Mouse (Mus musculus): Measurements from ENCODE around the gene Smg9. TPM values are rescaled to one million over a fixed set of nuclear protein-coding genes. Genes with fewer than 3 reads are reported as not detected.

The Smg9 gene
- polyA plus RNA-seq, 1 experiment from 2014 or later = 13.8 TPM

GRCm38 (mm10) chr7:24430551-24431345 is 31.3 kb downstream of the Smg9 start:
- Histone ChIP-seq H3K27me3 (ENCODE audit: control insufficient read depth, insufficient read depth, low read length) (no peaks in the 10 kb centered on the region), H3K4me1 (ENCODE audit: control insufficient read depth, insufficient read depth, low read length) (no peaks in the 10 kb centered on the region), H3K4me2 (ENCODE audit: low read depth, low read length) (no peak overlapping the region), H3K36me3 (replicated peaks; ENCODE audit: control insufficient read depth, insufficient read depth, low read depth, low read length) (no peaks in the 10 kb centered on the region), H3K27ac (replicated peaks; ENCODE audit: low read depth, low read length) (no peak overlapping the region), H3K9ac (replicated peaks; ENCODE audit: low read length) (no peak overlapping the region), H3K4me3 (ENCODE audit: low read depth, low read length) (no peak overlapping the region), H3K9me3 (replicated peaks; ENCODE audit: control insufficient read depth, low read length) (peaks cover 4% of the 10 kb centered on the region; the same call in 1 of the 2 replicates)
- DNase-seq (ENCODE audit: low spot score) (no peak), ATAC-seq (replicated peaks; ENCODE audit: insufficient number of reproducible peaks, low FRiP score, low TSS enrichment, low read depth) (no peak)
- WGBS = 93% methylated on average over 15 of the region's 15 CpGs

- Histone ChIP-seq H3K36me3 (replicated peaks; ENCODE audit: control insufficient read depth, insufficient read depth, low read depth, low read length) (no peaks in the 10 kb centered on the region), H3K27ac (replicated peaks; ENCODE audit: low read depth, low read length) (no peak overlapping the region), H3K4me2 (ENCODE audit: low read depth, low read length) (no peak overlapping the region), H3K9ac (replicated peaks; ENCODE audit: low read length) (no peak overlapping the region), H3K4me1 (ENCODE audit: control insufficient read depth, insufficient read depth, low read length) (no peaks in the 10 kb centered on the region), H3K27me3 (ENCODE audit: control insufficient read depth, insufficient read depth, low read length) (no peaks in the 10 kb centered on the region), H3K9me3 (replicated peaks; ENCODE audit: control insufficient read depth, low read length) (peaks cover 4% of the 10 kb centered on the region; the same call in 1 of the 2 replicates), H3K4me3 (ENCODE audit: low read depth, low read length) (no peak overlapping the region)
- WGBS = 77% methylated on average over 11 of the region's 11 CpGs
- ATAC-seq (replicated peaks; ENCODE audit: insufficient number of reproducible peaks, low FRiP score, low TSS enrichment, low read depth) = no peak
- DNase-seq (ENCODE audit: low spot score) = no peak
These were observed 32.3 kb downstream of the Smg9 start for GRCm38 (mm10) chr7:24431713-24432112.

GRCm38 (mm10) chr7:24435305-24435704 is 35.9 kb downstream of the Smg9 start:
- no peak overlapping the region for H3K4me3 ChIP-seq (ENCODE audit: low read depth, low read length)
- no peaks in the 10 kb centered on the region for H3K27me3 ChIP-seq (ENCODE audit: control insufficient read depth, insufficient read depth, low read length)
- no peak overlapping the region for H3K27ac ChIP-seq (replicated peaks; ENCODE audit: low read depth, low read length)
- H3K4me1 ChIP-seq (ENCODE audit: control insufficient read depth, insufficient read depth, low read length) = no peaks in the 10 kb centered on the region
- no peak for DNase-seq (ENCODE audit: low spot score)
- H3K36me3 ChIP-seq (replicated peaks; ENCODE audit: control insufficient read depth, insufficient read depth, low read depth, low read length) = no peaks in the 10 kb centered on the region
- ATAC-seq (replicated peaks; ENCODE audit: insufficient number of reproducible peaks, low FRiP score, low TSS enrichment, low read depth) = no peak
- peaks cover 4% of the 10 kb centered on the region; the same call in 1 of the 2 replicates for H3K9me3 ChIP-seq (replicated peaks; ENCODE audit: control insufficient read depth, low read length)
- H3K9ac ChIP-seq (replicated peaks; ENCODE audit: low read length) = no peak overlapping the region
- H3K4me2 ChIP-seq (ENCODE audit: low read depth, low read length) = no peak overlapping the region
- WGBS = 73% methylated on average over 5 of the region's 5 CpGs

- H3K27ac ChIP-seq (replicated peaks; ENCODE audit: low read depth, low read length) = no peak overlapping the region
- H3K4me1 ChIP-seq (ENCODE audit: control insufficient read depth, insufficient read depth, low read length) = no peaks in the 10 kb centered on the region
- 73% methylated on average over 10 of the region's 10 CpGs for WGBS
- DNase-seq (ENCODE audit: low spot score) = no peak
- ATAC-seq (replicated peaks; ENCODE audit: insufficient number of reproducible peaks, low FRiP score, low TSS enrichment, low read depth) = no peak
- no peaks in the 10 kb centered on the region for H3K36me3 ChIP-seq (replicated peaks; ENCODE audit: control insufficient read depth, insufficient read depth, low read depth, low read length)
- no peak overlapping the region for H3K4me3 ChIP-seq (ENCODE audit: low read depth, low read length)
- no peaks in the 10 kb centered on the region for H3K9me3 ChIP-seq (replicated peaks; ENCODE audit: control insufficient read depth, low read length)
- H3K27me3 ChIP-seq (ENCODE audit: control insufficient read depth, insufficient read depth, low read length) = no peaks in the 10 kb centered on the region
- H3K4me2 ChIP-seq (ENCODE audit: low read depth, low read length) = no peak overlapping the region
- no peak overlapping the region for H3K9ac ChIP-seq (replicated peaks; ENCODE audit: low read length)
These were observed 38.6 kb downstream of the Smg9 start for GRCm38 (mm10) chr7:24437981-24438380.

- H3K9me3 ChIP-seq (replicated peaks; ENCODE audit: control insufficient read depth, low read length) = no peaks in the 10 kb centered on the region
- no peaks in the 10 kb centered on the region for H3K4me1 ChIP-seq (ENCODE audit: control insufficient read depth, insufficient read depth, low read length)
- H3K9ac ChIP-seq (replicated peaks; ENCODE audit: low read length) = no peak overlapping the region
- no peaks in the 10 kb centered on the region for H3K36me3 ChIP-seq (replicated peaks; ENCODE audit: control insufficient read depth, insufficient read depth, low read depth, low read length)
- no peak overlapping the region for H3K4me3 ChIP-seq (ENCODE audit: low read depth, low read length)
- H3K4me2 ChIP-seq (ENCODE audit: low read depth, low read length) = no peak overlapping the region
- no peak for DNase-seq (ENCODE audit: low spot score)
- no peaks in the 10 kb centered on the region for H3K27me3 ChIP-seq (ENCODE audit: control insufficient read depth, insufficient read depth, low read length)
- 78% methylated on average over 6 of the region's 6 CpGs for WGBS
- no peak for ATAC-seq (replicated peaks; ENCODE audit: insufficient number of reproducible peaks, low FRiP score, low TSS enrichment, low read depth)
- no peak overlapping the region for H3K27ac ChIP-seq (replicated peaks; ENCODE audit: low read depth, low read length)
These were observed 39.8 kb downstream of the Smg9 start for GRCm38 (mm10) chr7:24439191-24439590.

GRCm38 (mm10) chr7:24439891-24440290 is 40.5 kb downstream of the Smg9 start:
- 82% methylated on average over 7 of the region's 7 CpGs for WGBS
- H3K27me3 ChIP-seq (ENCODE audit: control insufficient read depth, insufficient read depth, low read length) = no peaks in the 10 kb centered on the region
- no peak overlapping the region for H3K27ac ChIP-seq (replicated peaks; ENCODE audit: low read depth, low read length)
- no peak overlapping the region for H3K9ac ChIP-seq (replicated peaks; ENCODE audit: low read length)
- H3K9me3 ChIP-seq (replicated peaks; ENCODE audit: control insufficient read depth, low read length) = no peaks in the 10 kb centered on the region
- no peak for DNase-seq (ENCODE audit: low spot score)
- H3K36me3 ChIP-seq (replicated peaks; ENCODE audit: control insufficient read depth, insufficient read depth, low read depth, low read length) = no peaks in the 10 kb centered on the region
- H3K4me1 ChIP-seq (ENCODE audit: control insufficient read depth, insufficient read depth, low read length) = no peaks in the 10 kb centered on the region
- H3K4me3 ChIP-seq (ENCODE audit: low read depth, low read length) = no peak overlapping the region
- ATAC-seq (replicated peaks; ENCODE audit: insufficient number of reproducible peaks, low FRiP score, low TSS enrichment, low read depth) = no peak
- no peak overlapping the region for H3K4me2 ChIP-seq (ENCODE audit: low read depth, low read length)

- no peak overlapping the region for H3K4me2 ChIP-seq (ENCODE audit: low read depth, low read length)
- ATAC-seq (replicated peaks; ENCODE audit: insufficient number of reproducible peaks, low FRiP score, low TSS enrichment, low read depth) = no peak
- WGBS = 10% methylated on average over 1 of the region's 1 CpGs
- no peaks in the 10 kb centered on the region for H3K36me3 ChIP-seq (replicated peaks; ENCODE audit: control insufficient read depth, insufficient read depth, low read depth, low read length)
- peak; percentile 64 for DNase-seq (ENCODE audit: low spot score)
- no peak overlapping the region for H3K27ac ChIP-seq (replicated peaks; ENCODE audit: low read depth, low read length)
- H3K27me3 ChIP-seq (ENCODE audit: control insufficient read depth, insufficient read depth, low read length) = no peaks in the 10 kb centered on the region
- H3K4me3 ChIP-seq (ENCODE audit: low read depth, low read length) = no peak overlapping the region
- no peaks in the 10 kb centered on the region for H3K9me3 ChIP-seq (replicated peaks; ENCODE audit: control insufficient read depth, low read length)
- H3K4me1 ChIP-seq (ENCODE audit: control insufficient read depth, insufficient read depth, low read length) = no peaks in the 10 kb centered on the region
- no peak overlapping the region for H3K9ac ChIP-seq (replicated peaks; ENCODE audit: low read length)
These were observed 42.4 kb downstream of the Smg9 start for GRCm38 (mm10) chr7:24441785-24442184.

GRCm38 (mm10) chr7:24442313-24442712 is 42.9 kb downstream of the Smg9 start:
- no peak overlapping the region for H3K27ac ChIP-seq (replicated peaks; ENCODE audit: low read depth, low read length)
- no peak overlapping the region for H3K4me3 ChIP-seq (ENCODE audit: low read depth, low read length)
- DNase-seq (ENCODE audit: low spot score) (no peak), ATAC-seq (replicated peaks; ENCODE audit: insufficient number of reproducible peaks, low FRiP score, low TSS enrichment, low read depth) (no peak)
- no peaks in the 10 kb centered on the region for H3K4me1 ChIP-seq (ENCODE audit: control insufficient read depth, insufficient read depth, low read length)
- 80% methylated on average over 8 of the region's 8 CpGs for WGBS
- no peak overlapping the region for H3K9ac ChIP-seq (replicated peaks; ENCODE audit: low read length)
- H3K36me3 ChIP-seq (replicated peaks; ENCODE audit: control insufficient read depth, insufficient read depth, low read depth, low read length) = no peaks in the 10 kb centered on the region
- no peak overlapping the region for H3K4me2 ChIP-seq (ENCODE audit: low read depth, low read length)
- H3K9me3 ChIP-seq (replicated peaks; ENCODE audit: control insufficient read depth, low read length) = no peaks in the 10 kb centered on the region
- H3K27me3 ChIP-seq (ENCODE audit: control insufficient read depth, insufficient read depth, low read length) = no peaks in the 10 kb centered on the region
